Mouse (Mus musculus) heart, adult 9 months (tissue): ENCODE measurements around the gene Ebi3.
A peak's percentile ranks its signal among the peaks of the same experiment; 100 is the strongest.
"Not testable (repeated sequence)": the region's sequence is repeated elsewhere in the genome, so short reads cannot be mapped to it uniquely, and the experiment has no call there.

Experiments
- DNase-seq, 2 experiments: peaks; one replicate each; pipeline ENCODE4 v3.0.0; 2022; ENCODE audit warnings: low spot score in 2 of 2

The Ebi3 gene

GRCm38 (mm10) chr17:55952447-55953027, at the start of gene Ebi3:
Gene Ebi3, plus strand, starts transcription at chr17:55952640.
- DNase-seq, result no peak

GRCm38 (mm10) chr17:55903087-55903486, 49.4 kb upstream of the Ebi3 start:
- no peak for DNase-seq

DNA sequence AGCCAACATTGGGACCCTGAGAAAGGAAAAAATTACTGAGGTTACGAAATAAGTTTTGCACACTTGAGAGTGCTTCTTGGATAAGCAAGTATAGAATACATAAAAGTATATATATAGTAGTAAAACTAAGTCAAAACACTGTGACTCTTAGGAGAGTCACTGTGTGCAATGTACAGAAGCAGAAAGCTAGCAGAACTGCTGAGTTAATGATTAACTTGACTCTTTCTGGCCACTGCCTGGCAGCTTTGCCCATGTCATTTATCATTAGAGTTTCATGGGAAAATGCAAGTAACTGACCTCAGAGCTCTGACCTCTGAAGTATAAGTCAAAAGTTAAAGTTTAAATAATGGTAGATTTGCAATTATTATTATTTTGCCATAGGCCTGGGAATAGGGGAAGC, 48.8 kb upstream of the Ebi3 start:
- DNase-seq, result no peak

DNA sequence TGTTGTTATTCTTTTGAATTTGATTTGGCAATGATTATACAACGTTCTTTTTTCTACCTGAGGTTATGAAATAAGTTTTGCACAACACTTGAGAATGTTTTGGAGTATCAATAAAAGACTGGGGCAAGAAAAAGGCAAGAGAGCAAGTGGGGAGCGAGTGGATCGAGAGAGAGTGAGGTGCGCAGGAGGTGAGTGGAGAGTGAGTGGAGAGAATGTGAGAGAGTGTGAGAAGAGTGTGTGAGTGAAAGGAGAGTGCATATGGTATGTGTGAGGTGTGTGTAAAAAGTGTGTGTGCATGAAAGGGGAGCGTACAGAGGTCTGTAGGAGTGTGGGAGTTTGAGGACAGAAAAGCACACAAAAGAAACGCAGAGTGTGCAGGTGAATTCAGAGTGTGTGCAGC, 48.3 kb upstream of the Ebi3 start:
- DNase-seq, result no peak

DNA sequence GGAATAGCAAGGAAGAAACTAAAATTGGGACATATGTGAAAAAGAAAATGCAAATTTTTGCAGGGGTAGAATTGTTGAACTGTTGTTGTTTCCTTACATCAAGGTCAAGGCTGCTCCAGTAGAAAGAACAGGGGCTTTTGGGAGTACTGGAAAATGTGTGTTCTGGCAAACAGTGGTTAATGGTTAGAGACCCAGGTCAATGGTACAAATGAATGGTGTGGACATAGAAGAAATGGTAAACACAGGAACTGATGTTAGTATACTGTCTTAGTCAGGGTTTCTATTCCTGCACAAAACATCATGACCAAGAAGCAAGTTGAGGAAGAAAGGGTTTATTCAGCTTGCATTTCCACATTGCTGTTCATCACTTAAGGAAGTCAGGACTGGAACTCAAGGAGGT, 45.8 kb upstream of the Ebi3 start:
- DNase-seq, result no peak

- no peak for DNase-seq
These were observed 20.6 kb upstream of the Ebi3 start for GRCm38 (mm10) chr17:55931553-55932502.

DNA sequence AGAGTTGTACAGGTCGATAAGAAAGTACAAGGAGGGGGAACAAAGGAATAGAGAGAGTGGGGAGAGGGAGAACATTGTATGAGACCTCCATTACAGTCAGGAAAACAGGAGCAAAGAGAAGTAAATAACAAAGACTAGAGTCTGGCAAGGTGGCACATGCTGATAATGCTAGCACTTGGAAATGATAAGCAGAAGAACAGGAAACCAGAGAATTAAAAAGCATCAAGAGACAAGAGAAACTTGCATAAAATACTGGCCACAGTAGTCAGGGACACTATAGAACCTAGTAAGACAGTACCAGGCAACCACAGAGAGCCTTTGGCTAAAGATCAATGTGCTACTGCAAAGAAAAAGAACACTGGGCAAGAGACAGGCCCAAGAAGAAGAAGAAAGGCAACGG, 19.8 kb upstream of the Ebi3 start:
- no peak for DNase-seq

- DNase-seq, result no peak
These were observed 19.2 kb upstream of the Ebi3 start for GRCm38 (mm10) chr17:55933191-55933590.

DNA sequence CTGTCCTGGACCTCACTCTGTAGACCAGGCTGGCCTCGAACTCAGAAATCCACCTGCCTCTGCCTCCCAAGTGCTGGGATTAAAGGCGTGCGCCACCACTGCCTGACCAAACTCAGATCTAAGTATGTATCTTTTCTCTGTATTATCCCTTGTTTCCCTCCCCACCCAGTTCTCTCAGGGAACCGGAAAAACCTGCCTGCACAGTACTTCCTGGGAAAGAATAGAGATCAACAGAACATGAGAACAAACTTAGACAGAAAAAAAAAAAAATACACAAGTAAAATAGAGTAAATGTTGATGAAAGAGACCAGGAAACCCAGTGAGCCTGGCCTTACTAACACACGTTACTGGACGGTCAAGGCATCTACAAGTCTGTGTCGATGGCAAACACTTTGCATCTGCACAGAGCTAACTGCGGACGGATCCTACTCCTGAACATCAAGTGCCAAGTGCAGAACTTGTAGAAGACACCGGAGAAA, 8.0 kb upstream of the Ebi3 start:
- DNase-seq, result not testable (repeated sequence)

- DNase-seq, result peak; percentile 95 to 96
These were observed 7.4 kb upstream of the Ebi3 start for GRCm38 (mm10) chr17:55944866-55945682.

- DNase-seq, result no peak
These were observed 6.7 kb upstream of the Ebi3 start for GRCm38 (mm10) chr17:55945696-55946095.

- DNase-seq, result no peak
These were observed 3.8 kb upstream of the Ebi3 start for GRCm38 (mm10) chr17:55948647-55949046.

- no peak for DNase-seq
These were observed 3.0 kb upstream of the Ebi3 start, which contains the start of gene Zfp119b for GRCm38 (mm10) chr17:55949400-55949799. Gene Zfp119b, minus strand, starts transcription at chr17:55949500.

GRCm38 (mm10) chr17:55950601-55951000, 1.8 kb upstream of the Ebi3 start:
- DNase-seq, result no peak

DNA sequence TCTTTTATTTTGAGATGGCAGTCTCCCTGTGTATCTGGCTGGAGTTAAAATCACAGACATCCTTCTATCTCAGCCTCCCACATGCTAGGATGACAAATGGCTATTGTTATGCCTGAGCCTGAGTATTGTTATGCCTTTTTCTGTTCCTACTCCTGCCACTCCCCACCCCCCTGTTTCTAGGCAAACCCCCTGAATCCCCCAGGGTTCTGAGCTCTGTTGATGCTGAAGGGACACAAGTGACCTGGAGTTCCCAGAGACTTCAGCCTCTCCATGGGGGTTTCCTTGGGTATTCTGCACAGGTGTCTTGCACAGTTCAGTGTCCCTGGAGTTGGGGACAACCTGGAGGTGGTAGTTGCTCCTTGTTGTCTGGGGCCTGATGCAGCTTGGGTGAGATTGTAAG, 399 bp upstream of the Ebi3 start:
- no peak for DNase-seq

DNA sequence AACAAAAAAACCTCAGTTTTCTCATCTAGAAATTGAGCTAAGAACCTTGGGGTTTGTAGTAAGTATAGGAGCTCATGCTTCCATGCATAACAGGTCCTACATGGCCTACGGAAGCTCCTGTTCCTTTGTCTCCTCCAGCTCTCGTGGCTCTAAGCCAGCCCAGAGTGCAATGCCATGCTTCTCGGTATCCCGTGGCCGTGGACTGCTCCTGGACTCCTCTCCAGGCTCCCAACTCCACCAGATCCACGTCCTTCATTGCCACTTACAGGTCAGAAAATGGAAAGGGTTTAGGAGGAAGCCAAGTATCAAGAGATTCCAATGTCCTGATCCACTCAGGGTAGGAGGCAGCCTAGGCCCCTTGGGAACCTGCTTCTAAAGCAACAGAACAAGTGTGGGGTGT, 1.3 kb downstream of the Ebi3 start:
- no peak for DNase-seq

GRCm38 (mm10) chr17:55954229-55954628, 1.8 kb downstream of the Ebi3 start:
- DNase-seq, result no peak

DNA sequence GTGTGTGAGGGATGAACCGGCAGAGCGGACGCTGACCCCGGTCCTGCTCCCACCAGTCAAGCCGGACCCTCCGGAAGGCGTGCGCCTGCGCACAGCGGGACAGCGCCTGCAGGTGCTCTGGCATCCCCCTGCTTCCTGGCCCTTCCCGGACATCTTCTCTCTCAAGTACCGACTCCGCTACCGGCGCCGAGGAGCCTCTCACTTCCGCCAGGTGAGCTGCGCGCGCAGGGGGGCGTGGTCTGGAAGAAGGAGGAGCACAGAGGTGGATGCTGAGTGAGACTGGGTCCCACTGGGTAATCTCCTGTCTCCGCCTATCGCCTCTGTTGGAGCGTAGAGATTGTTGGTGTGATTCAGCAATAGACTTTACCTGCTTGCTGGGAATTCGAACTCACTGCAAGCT, 3.7 kb downstream of the Ebi3 start:
- DNase-seq, result no peak

DNA sequence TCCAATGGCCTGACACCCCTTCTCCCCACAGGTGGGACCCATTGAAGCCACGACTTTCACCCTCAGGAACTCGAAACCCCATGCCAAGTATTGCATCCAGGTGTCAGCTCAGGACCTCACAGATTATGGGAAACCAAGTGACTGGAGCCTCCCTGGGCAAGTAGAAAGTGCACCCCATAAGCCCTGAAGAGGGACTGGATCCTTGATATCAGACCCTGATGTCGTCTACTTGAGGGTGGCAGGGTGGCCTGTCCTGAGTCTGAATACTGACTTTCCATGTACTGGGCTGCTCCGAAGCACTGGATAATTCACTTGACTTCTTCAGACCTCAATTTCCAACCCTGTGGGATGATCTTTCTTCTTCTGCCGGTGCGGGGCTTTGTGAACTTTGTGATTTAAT, 4.2 kb downstream of the Ebi3 start:
- DNase-seq, result no peak

- peak in 1 of 2 experiments; percentile 55 for DNase-seq
These were observed 4.7 kb downstream of the Ebi3 start for GRCm38 (mm10) chr17:55957168-55957567.

DNA sequence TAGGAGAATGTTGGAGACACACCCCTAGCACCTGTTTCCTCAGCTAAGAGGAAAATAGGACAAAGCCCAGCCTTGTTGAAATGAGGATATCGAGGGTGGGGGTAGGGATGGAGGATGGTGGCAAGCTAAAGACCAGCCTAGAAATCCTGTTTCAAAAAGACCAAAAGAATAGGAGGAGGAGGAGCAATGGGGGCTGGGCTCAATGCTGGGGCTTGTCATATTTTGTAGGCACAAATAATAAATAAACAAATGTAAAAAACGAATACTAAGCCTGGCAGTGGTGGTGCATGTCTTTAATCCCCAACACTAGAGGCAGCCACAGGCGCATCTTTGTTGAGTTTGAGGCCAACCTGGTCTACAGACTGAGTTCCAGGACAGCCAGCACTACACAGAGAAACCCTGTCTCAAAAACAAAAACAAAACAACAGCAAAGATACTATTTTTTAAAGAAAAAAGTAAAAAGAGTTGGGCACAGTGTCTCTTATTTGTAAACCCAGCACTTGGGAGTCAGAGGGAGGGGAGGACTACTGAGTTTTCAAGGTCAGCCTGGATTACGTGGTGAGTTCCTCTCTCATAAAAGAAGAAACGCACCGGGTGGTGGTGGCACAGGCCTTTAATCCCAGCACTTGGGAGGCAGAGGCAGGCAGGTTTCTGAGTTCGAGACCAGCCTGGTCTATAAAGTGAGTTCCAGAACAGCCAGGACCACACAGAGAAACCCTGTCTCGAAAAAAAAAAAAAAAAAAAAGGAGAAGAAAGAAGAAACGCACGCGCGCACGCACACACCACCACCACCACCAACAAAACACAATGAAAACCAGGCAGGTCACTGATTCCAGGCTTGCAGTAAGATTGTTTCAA, 5.5 kb downstream of the Ebi3 start:
- no peak for DNase-seq
